Mouse (Mus musculus) c-Kit-positive CD71-positive TER-119-negative erythroid progenitor cells, embryonic 14.5 days (primary cell): Measurements from ENCODE around the gene Adam19.
"Not testable (repeated sequence)": the region's sequence is repeated elsewhere in the genome, so short reads cannot be mapped to it uniquely, and the experiment has no call there.

ENCODE experiments used
- DNase-seq: peaks from one replicate; pipeline ENCODE4 v3.0.0-alpha.2; 2013; ENCODE audit warnings: low read depth

Adam19 gene

DNA sequence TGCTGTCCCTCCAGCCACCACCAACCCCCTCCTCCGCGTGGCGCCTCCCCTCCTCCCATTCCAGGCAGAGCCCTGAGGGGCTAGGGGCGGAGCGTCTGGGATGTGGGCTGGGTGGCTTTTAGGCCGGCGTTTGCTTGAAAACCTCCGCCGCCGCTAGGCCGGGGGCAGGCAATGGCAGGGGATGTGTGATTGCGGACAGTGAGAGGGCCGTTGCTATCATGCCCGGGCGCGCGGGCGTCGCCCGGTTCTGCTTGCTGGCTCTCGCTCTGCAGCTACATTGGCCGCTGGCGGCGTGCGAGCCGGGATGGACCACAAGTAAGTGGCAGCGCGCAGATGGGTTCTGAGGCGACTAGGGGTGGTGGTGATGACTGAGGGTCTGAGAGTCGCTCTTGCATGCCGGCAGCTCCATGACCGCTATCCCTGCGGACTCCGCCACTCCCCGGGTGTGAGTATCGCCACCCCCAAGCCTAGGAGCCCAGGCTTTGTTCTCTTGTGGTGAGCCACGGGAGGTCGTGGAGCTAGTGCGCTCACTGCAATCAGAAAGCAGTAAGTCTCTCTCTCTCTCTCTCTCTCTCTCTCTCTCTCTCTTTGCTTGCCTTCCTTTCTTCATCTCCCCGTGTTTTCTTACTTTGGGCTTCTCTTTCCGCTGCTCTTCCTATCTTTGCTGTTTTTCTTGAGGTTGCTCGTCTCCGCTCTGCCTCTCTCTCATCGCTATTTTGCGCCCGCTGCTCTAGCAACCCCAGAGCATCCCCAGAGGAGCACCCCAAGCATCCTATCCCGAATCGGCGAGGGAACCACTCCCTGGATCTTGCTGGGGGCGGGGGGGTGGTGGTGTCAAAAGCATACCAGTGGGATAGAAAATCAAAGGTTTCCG lies at the start of gene Adam19:
Adam19 (plus strand) TSS at position 97 of the 874 bp plus-strand sequence.
- DNase-seq = no peak

DNA sequence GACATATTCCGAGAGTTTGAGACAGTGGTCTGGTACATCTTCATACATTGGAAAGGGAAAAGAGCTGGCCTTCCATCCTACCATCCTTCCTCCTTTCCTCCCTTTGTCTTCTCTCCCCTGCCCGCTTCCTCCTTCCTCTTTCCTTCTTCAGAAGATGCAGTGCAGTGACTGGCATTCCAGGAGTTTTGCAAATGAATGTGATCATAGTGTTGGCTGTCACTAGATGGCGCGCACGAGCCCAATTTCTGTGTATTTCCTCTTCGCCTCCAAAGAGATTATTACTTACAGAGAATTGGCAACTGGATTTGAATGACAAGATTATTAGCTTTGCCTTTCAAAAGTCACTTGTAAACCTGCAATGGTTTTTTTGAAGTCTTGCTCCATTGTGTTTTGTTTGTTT lies 39.7 kb upstream of the Adam19 start:
- peak; percentile 25 for DNase-seq

DNA sequence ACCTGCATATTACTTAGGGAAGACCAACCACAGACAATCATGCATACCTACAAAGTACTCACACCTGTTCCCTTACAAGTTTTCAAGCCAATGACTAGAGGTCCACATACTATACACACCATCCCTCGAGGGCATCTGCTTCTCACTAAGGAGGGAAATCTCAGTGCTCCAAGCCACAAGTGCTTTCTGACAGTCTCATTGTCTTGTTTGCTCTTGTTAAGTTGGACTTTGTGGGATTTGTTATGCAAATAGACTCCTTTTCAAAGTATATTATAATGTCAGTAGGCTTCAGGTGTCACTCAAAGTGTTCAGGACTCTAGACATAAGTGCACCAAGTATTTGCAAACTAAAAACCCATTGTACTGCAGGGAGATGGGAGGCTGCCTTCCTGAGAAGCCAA lies 35.5 kb upstream of the Adam19 start:
- no peak for DNase-seq

DNA sequence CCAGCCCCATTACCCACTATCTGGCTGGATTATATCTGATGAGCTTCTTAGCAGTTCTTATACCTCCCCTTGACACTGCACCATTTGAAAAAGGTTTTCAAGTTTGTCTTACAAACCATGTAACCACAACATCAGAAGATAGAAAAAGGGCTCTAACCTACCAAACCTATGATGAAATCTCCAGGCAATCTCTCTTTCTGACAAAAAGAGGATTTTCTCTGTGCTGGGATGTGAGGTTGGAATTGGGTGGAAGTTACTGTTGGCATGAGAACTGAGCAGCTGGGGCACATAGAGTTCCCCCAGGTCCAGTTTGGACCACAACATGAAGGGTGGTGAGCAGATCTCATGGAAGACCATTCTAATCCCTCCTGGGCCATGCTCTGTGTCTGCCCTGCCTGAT lies 33.9 kb upstream of the Adam19 start:
- DNase-seq = no peak

DNA sequence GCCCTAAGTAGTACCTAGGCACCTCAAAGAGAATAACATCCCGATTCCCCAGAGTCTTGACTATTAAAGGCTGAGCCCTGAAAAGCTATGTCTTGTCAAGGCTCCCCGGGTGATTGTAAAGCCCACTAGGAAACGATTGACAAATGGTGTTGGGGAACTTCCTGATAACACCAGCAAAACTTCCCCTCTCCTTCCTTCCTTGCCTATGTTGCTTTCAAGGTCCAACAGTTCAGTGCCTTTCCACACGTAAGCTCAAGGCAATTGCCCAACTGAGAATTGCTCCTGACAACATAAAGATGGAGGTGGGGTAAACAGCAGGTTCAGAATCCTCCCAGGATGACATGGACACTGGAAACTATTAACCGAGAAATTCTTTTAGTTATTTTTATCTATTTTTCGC lies 32.8 kb upstream of the Adam19 start:
- no peak for DNase-seq

DNA sequence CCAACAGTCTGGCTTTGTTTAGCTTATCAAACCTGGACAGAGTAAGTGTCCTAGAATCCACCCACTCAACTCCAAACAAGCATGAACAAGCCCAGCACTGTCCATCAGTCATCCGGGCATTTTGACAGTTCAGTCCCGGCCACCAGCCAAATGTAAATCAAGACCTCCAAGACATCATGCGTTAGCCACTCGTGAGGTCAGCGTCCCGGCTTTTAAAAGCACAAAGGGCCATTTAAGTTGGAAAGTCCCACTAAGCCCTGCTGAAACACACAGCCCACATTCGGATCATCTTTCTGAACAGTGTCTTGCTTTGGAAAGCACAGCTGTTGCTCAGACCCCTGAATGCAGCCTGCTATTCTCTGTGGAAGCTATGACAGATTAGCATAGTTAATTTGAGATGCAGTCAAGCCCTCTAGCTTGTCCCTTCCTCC lies 29.8 kb upstream of the Adam19 start:
- DNase-seq = no peak

DNA sequence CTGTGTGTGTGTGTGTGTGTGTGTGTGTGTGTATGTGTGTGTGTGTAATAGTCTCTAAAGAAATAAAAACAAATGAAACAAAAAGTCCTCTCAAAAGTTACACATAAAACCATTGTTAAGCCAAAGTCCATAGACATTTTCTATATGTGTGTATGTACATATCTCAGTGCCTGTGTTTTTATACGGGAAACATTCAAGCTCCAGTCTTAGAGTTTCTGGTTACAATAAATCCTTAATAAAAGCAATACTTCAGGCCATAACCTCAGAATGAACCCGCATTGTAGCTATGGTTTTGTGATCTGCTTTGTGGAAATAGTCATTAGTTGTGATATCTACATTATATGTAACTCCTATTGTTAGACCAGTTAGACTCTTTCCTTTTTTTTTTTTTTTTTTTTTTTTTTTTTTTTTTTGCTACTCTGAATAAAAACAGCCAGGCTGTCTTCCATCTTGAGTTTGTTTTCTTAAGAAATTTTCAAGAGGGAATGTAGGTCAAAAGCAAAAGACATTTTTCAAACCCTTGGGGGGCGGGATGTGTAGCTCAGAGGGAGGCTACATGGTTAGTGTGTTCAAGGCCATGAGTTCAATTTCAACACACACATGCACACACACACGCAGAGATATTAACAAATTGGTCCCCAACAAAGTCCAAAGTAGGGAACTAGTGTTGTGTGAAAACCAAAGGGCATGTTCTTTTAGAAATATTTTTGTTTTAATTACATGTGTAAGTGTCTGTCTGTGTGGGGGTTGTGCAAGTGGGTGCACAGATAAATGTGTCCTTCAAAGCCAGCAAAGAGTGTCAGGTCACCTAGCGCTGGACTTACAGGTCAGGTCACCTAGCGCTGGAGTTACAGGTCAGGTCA lies 27.6 kb upstream of the Adam19 start:
- DNase-seq = no peak

DNA sequence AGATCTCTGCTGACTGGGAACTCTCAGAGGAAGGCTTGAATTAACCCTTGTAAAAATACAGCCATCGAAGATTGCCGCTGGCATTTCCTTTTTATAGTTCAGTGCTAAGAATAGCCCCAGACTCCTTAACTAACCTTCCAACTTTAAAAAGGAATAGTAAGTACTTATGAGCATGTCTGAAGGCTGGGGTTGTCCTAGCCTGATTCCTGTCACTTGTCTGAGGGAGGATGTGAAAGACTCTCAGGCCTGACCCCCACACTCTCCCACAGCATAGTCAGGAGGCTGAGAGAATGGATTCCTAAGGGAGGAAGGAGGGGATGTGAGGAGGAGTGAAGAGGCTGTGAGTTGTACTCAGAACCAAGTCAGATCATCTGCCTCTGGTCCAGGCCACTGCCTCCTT lies 26.3 kb upstream of the Adam19 start:
- no peak for DNase-seq

DNA sequence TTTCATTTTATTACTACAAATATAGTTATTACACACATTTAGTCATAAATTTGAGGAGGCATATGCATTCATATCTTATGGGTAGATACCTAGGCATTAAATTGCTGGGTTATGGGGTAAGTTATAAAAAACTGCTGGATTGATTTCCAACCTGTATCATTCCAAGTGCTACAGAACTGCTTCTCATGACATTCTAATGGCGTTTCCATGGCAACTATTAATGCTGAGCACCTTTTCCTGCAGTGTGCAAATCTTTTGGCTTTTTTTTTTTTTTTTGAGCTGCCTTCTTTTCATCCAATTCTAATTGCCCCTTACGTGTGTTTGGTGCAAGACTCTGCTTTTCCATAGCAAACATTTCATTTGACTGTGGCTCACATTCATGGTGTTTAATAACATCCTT lies 25.8 kb upstream of the Adam19 start:
- no peak for DNase-seq

DNA sequence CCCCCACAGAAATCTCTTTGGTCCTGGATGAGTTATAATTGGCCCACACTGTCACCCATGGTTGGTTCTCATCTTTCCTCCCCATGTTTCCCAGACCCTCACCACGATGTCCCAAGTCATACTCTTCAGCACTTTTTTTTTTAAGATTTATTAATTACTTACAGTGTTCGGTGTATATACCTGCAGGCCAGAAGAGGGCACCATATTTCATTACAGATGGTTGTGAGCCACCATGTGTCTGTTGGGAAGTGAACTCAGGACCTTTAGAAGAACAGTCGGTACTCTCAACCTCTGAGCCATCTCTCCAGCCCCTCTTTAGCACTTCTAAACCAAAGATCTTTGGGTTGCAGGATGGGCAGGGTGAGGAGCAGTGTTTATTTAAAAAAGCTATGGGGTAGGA lies 24.3 kb upstream of the Adam19 start:
- DNase-seq = no peak

DNA sequence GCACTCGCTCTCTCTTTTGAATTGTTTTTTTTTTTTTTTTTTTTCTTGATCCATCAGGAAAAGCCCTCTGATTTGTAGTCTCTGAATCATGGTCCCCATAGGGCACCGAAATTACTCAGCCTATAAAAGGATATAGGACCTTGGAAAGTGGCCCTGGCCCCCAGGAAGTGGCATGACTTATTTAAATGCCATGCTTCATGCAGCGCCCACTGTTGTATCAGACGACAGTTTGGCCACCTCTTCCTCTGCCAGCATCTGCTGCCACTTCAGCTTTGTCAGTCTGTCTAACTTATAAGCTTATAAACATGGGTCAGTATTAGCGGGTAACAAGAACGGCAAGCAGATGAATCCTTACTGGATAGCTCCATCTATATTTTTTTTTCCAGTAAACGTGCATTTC lies 22.8 kb upstream of the Adam19 start:
- no peak for DNase-seq

DNA sequence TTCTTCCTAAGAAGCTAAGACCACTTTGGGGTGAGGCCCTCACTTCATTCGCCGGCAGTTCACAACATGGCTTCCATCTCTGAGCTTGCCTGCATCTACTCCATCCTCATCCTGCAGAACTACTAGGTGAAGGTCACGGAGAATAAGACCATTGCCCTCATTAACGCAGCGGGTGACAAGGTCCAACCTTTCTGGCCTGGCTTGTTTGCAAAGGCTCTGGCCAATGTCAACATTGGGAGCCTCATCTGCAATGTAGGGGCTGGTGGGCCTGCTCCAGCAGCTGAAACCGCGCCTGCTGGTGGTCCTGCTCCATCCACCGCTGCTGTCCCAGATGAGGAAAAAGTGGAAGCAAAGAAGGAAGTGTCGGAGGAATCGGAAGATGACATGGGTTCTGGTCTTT lies 19.4 kb upstream of the Adam19 start:
- no peak for DNase-seq

DNA sequence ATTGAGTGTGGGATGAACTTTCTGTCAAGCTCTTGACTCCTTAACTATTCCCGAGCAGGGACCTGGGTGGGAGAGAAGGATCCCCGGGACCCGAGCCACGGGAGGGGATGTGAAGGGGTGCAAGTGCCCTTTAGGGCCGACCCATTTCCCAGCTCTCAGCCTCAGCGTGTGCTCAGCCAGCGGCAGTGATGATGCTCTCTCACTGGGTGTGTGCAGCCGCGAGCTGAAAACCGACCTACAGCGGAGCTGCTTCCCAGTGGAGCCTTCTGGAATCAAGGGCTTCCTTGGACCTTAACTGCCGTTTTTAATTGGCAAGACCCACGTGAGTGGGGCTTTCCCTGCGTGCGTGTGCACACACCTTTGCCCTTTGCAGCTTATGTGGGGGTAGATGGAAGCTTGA lies 16.9 kb upstream of the Adam19 start:
- DNase-seq = no peak

DNA sequence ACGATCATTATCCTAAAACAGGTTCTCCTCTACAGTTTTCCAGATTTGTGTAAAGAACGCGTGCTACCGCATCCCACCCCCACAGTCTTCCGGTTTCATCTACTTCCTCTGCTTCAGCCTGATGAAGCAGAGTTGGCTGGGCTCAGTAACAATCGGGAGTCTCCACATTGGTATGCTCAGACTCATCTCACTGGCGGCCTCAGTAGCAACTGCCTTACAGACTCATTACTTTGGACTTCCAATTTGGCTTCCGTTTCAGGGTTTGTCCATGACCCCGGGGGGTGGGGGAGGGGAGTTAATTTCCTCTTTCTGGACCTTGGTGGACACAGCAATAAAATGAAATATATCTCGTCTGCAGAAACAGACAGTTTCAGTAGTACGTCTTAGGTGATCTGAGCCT lies 16.5 kb upstream of the Adam19 start:
- no peak for DNase-seq

DNA sequence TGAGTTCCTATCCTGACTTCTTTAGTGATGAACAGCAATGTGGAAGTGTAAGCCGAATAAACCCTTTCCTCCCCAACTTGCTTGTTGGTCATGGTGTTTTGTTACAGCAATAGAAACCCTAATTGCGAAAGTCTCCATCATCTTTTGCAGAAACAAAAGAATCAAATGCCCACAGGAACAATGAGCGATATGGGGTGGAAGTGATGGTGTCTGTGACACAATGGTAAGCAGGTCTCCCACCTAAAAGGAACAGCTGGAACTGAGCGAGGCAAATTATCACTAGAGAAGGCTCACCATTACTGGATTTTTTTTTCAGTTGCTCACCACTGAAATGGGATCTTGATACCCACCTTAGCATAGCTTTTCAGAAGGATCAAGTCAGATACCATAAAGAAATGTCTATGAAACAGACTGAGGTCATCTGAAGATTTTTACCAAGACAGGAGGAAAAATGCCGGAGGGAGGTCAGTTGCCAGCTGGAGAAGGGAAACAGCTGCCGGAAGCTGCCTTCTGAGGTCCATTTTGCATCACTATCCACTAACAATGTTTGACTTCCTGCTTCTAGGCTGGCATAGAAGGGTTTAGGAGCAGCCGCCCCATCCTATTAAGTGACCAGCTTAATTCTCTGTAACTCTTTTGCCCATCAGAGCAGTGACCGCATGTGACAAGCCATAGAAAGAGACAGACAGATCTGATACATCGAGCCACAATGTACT lies 14.8 kb upstream of the Adam19 start:
- no peak for DNase-seq

DNA sequence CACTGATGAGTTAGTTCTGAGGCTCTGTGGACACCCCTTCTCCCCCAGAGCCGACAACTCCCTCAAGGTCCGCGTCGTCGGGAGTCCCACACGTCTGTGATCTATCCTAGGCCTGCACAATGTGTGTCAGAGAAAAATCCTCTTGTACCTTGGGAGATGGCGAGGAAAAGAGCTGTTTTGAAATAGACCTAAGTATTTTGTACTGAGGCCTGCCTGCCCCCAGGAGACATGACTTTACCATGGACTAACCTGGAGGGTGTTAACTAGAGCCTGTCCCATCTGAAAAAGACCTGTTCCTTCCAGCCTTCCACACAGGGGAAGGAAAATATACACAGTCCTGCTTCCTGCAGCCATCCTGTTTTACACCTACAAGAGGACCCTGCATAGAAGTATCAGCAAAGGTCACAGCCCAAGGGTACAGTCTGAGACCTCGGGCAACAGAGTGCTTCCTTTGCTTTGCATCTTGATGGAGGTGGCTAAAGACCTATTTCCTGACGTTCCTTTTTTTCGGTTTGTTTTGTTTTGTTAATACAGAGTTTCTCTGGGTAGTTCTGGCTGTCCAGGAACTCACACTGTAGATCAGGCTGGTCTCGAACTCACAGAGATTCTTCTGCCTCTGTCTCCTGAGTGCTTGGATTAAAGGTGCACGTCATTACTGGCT lies 14.1 kb upstream of the Adam19 start:
- no peak for DNase-seq

DNA sequence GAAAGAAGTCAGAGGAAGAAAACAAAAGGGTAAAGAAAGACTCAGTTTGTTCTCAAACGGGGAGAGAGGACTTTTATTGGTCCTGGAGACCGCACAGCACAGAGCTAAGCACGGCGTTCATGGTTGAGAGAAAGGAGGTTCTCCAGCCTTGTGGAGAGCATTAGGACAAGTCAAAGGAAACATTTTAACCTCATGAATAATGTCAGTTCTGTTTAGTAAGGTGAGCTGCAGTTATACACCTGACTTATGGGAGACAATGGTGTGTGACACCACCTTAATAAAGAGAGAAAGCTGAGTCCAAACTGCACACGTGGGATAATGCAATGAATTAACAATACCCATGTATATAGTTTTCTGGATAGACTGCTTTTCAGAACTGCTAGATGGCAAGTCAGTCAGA lies 11.0 kb upstream of the Adam19 start:
- DNase-seq = no peak

DNA sequence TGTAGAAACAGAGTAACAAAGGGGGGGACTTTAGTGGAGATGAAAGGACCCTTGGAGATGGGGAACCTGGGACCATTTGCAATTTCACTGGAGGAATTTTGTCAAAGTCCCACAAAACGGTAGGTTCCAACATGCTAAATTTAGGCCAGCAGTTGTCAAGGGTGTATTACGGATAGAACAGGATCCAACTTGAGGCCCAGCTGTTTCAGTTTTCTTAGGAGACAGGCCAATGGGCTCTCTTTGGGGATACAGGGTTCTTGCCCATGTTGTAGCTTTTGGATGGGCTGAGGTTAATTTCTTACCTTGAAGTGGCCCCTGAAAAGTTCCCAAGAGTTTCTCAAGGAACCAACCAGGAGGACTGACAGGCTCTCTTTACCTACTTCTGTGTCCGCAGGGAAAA lies 8.5 kb upstream of the Adam19 start:
- DNase-seq = no peak

DNA sequence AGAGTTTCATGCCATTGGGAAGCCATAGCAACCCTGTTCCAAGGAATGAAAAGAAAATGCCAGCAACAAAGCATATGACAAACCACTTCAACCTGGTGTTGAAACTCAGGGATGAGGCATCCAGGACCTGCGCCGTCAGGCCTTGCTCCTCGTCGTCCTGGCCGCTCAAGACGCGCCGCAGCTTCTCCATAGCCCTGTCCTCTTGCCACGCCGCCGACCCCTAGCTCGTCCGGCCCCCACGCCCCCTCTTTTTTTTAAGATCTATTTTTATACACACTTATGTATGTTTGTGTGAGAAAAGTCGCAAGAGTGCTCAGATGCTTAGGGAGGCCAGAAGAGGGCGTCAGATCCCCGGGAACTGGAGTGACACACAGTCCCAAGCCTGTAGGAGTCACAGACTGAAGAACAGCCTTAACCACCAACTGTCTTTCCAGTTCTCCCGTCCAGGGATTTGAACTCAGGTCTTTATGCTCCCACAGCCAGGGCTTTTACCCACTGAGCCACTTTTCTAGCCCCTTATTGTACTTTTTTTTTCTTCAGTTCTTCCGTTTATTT lies 3.6 kb upstream of the Adam19 start, which contains the start of gene Gm12166:
Gm12166 (minus strand) TSS at position 217 of the 555 bp plus-strand sequence.
- DNase-seq = peak; percentile 22

DNA sequence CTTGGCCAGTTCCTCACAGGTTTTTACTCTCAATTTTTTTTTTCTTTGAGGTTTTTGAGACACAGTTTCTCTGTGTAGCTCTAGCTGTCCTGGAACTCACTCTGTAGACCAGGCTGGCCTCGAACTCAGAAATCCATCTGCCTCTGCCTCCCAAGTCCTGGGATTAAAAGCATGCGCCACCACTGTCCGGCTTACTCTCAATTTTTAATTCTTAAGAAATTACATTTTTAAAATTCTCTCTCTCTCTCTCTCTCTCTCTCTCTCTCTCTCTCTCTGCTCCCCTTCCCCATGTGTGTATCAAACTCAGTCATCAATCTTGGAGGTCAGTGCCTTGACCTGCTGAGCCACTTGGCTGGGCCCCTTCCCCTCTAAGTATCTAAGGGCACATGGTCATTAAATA lies 2.3 kb upstream of the Adam19 start:
- not testable (repeated sequence) for DNase-seq

DNA sequence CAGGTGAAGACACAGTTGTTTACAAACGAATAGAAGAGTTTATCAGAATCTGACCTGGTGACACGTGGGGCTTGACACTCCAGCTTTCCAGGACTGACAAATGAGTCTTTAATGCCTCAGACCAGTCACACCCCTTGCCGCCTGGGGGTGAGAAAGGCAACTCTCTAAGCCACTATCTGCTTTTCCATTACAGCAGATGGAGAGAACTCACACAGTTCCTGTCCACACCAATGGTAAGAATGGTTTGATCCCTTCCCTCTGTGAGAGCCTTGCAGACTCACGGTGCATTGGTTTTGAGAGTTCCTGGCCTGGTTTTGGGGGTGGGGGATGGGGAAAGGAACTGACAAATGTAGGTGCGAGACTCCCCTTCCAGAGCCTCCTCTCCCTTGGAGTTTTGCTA lies 1.5 kb upstream of the Adam19 start:
- no peak for DNase-seq
